ENCODE assay signal across 22 mouse cellular contexts in genomic region chr2:127518831-127519230, GRCm38 (mm10). TPM values are rescaled to one million over a fixed set of nuclear protein-coding genes. Genes with fewer than 3 reads are reported as not detected.
DNase-seq lines count a peak whose midpoint lies in the region; ATAC-seq and TF ChIP-seq lines count a peak whose summit lies in the region.
"Had no signal": no experiment of that assay in that cellular context is flagged by ENCODE, and none has a peak within 500 bp of the region (broad histone marks: within the 10 kb centered on the region; RNA-seq: fewer than 3 reads in every experiment).

No protein-coding gene starts in this region.

- no peaks in the 10 kb centered on the region for H3K36me3 ChIP-seq in forebrain, postnatal 0 days (ENCODE audit: insufficient read depth)
- H3K36me3 ChIP-seq in forebrain, embryonic 10.5 days (replicated peaks) = no peaks in the 10 kb centered on the region
- no peaks in the 10 kb centered on the region for H3K36me3 ChIP-seq in midbrain, embryonic 11.5 days (ENCODE audit: control insufficient read depth, insufficient read depth, low read length)
- no peaks in the 10 kb centered on the region for H3K36me3 ChIP-seq in midbrain, embryonic 10.5 days
- H3K36me3 ChIP-seq in midbrain, postnatal 0 days (ENCODE audit: insufficient read depth, low read length) = no peaks in the 10 kb centered on the region
- H3K36me3 ChIP-seq: embryonic facial prominence, embryonic 12.5 days; heart, embryonic 15.5 days; intestine, embryonic 15.5 days; limb, embryonic 15.5 days; liver, embryonic 15.5 days had no signal

- no peaks in the 10 kb centered on the region for H3K27me3 ChIP-seq in forebrain, postnatal 0 days (ENCODE audit: insufficient read depth, low read length)
- H3K27me3 ChIP-seq in forebrain, embryonic 10.5 days (ENCODE audit: poor library complexity, severe bottlenecking) = peaks cover 11% of the 10 kb centered on the region; the same call in 1 of the 2 replicates
- H3K27me3 ChIP-seq in midbrain, embryonic 11.5 days (ENCODE audit: control insufficient read depth, insufficient read depth, low read length) = no peaks in the 10 kb centered on the region
- peaks cover 7% of the 10 kb centered on the region for H3K27me3 ChIP-seq in midbrain, embryonic 10.5 days (ENCODE audit: low read depth, poor library complexity, severe bottlenecking)
- no peaks in the 10 kb centered on the region for H3K27me3 ChIP-seq in midbrain, postnatal 0 days (ENCODE audit: insufficient read depth, low read length)
- H3K27me3 ChIP-seq: embryonic facial prominence, embryonic 12.5 days; intestine, embryonic 15.5 days; limb, embryonic 15.5 days had no signal

- no peak for ATAC-seq in forebrain, postnatal 0 days
- ATAC-seq in midbrain, embryonic 11.5 days (ENCODE audit: low FRiP score) = no peak
- peak; percentile 53 for ATAC-seq in megakaryocyte, adult 5-6 weeks (ENCODE audit: poor library complexity, severe bottlenecking)
- ATAC-seq in midbrain, postnatal 0 days (ENCODE audit: low FRiP score) = no peak
- ATAC-seq: intestine, embryonic 15.5 days had no signal

- H3K9me3 ChIP-seq in forebrain, postnatal 0 days (ENCODE audit: low read length) = no peaks in the 10 kb centered on the region
- no peaks in the 10 kb centered on the region for H3K9me3 ChIP-seq in forebrain, embryonic 10.5 days
- no peaks in the 10 kb centered on the region for H3K9me3 ChIP-seq in midbrain, embryonic 11.5 days (ENCODE audit: control insufficient read depth, low read length)
- no peaks in the 10 kb centered on the region for H3K9me3 ChIP-seq in midbrain, embryonic 10.5 days (replicated peaks)
- no peaks in the 10 kb centered on the region for H3K9me3 ChIP-seq in midbrain, postnatal 0 days (ENCODE audit: low read length)
- H3K9me3 ChIP-seq: embryonic facial prominence, embryonic 12.5 days; heart, embryonic 15.5 days; intestine, embryonic 15.5 days; limb, embryonic 15.5 days; liver, embryonic 15.5 days had no signal

- no peak overlapping the region for H3K27ac ChIP-seq in forebrain, postnatal 0 days (ENCODE audit: low read depth, low read length)
- no peak overlapping the region for H3K27ac ChIP-seq in forebrain, embryonic 10.5 days
- no peak overlapping the region for H3K27ac ChIP-seq in midbrain, embryonic 11.5 days (ENCODE audit: low read depth, low read length)
- no peak overlapping the region for H3K27ac ChIP-seq in midbrain, embryonic 10.5 days (replicated peaks)
- H3K27ac ChIP-seq in midbrain, postnatal 0 days (ENCODE audit: low read depth, low read length) = no peak overlapping the region; the same call in 1 of the 2 replicates
- H3K27ac ChIP-seq: embryonic facial prominence, embryonic 12.5 days; heart, embryonic 15.5 days; intestine, embryonic 15.5 days; limb, embryonic 15.5 days; liver, embryonic 15.5 days had no signal

- no peak overlapping the region for H3K4me3 ChIP-seq in forebrain, postnatal 0 days (ENCODE audit: low read depth, low read length)
- H3K4me3 ChIP-seq in forebrain, embryonic 10.5 days = no peak overlapping the region
- H3K4me3 ChIP-seq in midbrain, embryonic 11.5 days (ENCODE audit: low read depth, low read length) = no peak overlapping the region
- no peak overlapping the region for H3K4me3 ChIP-seq in midbrain, embryonic 10.5 days
- no peak overlapping the region for H3K4me3 ChIP-seq in midbrain, postnatal 0 days (ENCODE audit: low read depth, low read length)
- H3K4me3 ChIP-seq: embryonic facial prominence, embryonic 12.5 days; erythroblast, embryonic 14.5 days; heart, embryonic 15.5 days; intestine, embryonic 15.5 days; limb, embryonic 15.5 days; liver, embryonic 15.5 days; myocyte had no signal

- 76% methylated on average over 3 of the region's 3 CpGs for WGBS in forebrain, postnatal 0 days
- 74% methylated on average over 3 of the region's 3 CpGs for WGBS in forebrain, embryonic 10.5 days
- WGBS in midbrain, embryonic 11.5 days = 78% methylated on average over 3 of the region's 3 CpGs
- WGBS in midbrain, embryonic 10.5 days = 75% methylated on average over 3 of the region's 3 CpGs
- 62% methylated on average over 3 of the region's 3 CpGs for whole genome bisulfite sequencing in midbrain, postnatal 0 days

- peaks cover 23% of the 10 kb centered on the region for H3K4me1 ChIP-seq in forebrain, postnatal 0 days (ENCODE audit: insufficient read depth)
- peaks cover 54% of the 10 kb centered on the region for H3K4me1 ChIP-seq in forebrain, embryonic 10.5 days
- peaks cover 19% of the 10 kb centered on the region for H3K4me1 ChIP-seq in midbrain, embryonic 11.5 days (ENCODE audit: control insufficient read depth, insufficient read depth, low read length)
- H3K4me1 ChIP-seq in midbrain, embryonic 10.5 days = peaks cover 48% of the 10 kb centered on the region
- peaks cover 23% of the 10 kb centered on the region for H3K4me1 ChIP-seq in midbrain, postnatal 0 days (ENCODE audit: insufficient read depth, low read length)

- H3K4me2 ChIP-seq in forebrain, postnatal 0 days (ENCODE audit: low read depth) = peak overlapping the region; percentile 81; the same call in 1 of the 2 replicates
- no peak overlapping the region for H3K4me2 ChIP-seq in midbrain, embryonic 11.5 days
- H3K4me2 ChIP-seq in midbrain, postnatal 0 days (ENCODE audit: low read depth, low read length, poor library complexity, severe bottlenecking) = peak overlapping the region; percentile 68
- H3K4me2 ChIP-seq: embryonic facial prominence, embryonic 12.5 days; heart, embryonic 15.5 days; intestine, embryonic 15.5 days; limb, embryonic 15.5 days; liver, embryonic 15.5 days had no signal

- no peak overlapping the region for H3K9ac ChIP-seq in forebrain, postnatal 0 days
- H3K9ac ChIP-seq in midbrain, embryonic 11.5 days (ENCODE audit: low read length) = no peak overlapping the region
- H3K9ac ChIP-seq in midbrain, postnatal 0 days (replicated peaks; ENCODE audit: low read length, poor library complexity, severe bottlenecking) = no peak overlapping the region
- H3K9ac ChIP-seq: embryonic facial prominence, embryonic 12.5 days; heart, embryonic 15.5 days; intestine, embryonic 15.5 days; limb, embryonic 15.5 days; liver, embryonic 15.5 days had no signal

- no peak for TF ChIP-seq CTCF in forebrain, postnatal 0 days (IDR thresholded peaks at IDR 0.05; ENCODE audit: low read depth)
- TF ChIP-seq CTCF in midbrain, postnatal 0 days (IDR thresholded peaks at IDR 0.05) = no peak

- no peak for DNase-seq in forebrain, postnatal 0 days
- DNase-seq in forebrain, embryonic 10.5 days (ENCODE audit: extremely low spot score, low spot score) = no peak
- peak; percentile 59 for DNase-seq in midbrain, embryonic 11.5 days (ENCODE audit: low spot score, missing footprints)
- no peak for DNase-seq in midbrain, embryonic 10.5 days (ENCODE audit: low spot score)
- DNase-seq in midbrain, postnatal 0 days (ENCODE audit: low spot score) = no peak
- no peak for DNase-seq in adrenal gland, postnatal 36 days
- no peak for DNase-seq in natural killer cell, adult 2 months (ENCODE audit: low spot score in 2 of 2)
- DNase-seq: adrenal gland, postnatal 25 days; B cell, adult 2 months; cerebellum, adult 18-20 months; heart, adult 18-20 months; heart, postnatal 4 days; kidney, postnatal 36 days had no signal

RNA-seq across cellular contexts. Expression of gene Kcnip3, which starts 3.1 kb away (rescaled TPM):
- 27.8 and 31.2 TPM in 2 replicates for total RNA-seq in forebrain, postnatal 0 days (2014; rRNA removed)
- 15.8 and 20.1 TPM in 2 replicates for polyA plus RNA-seq in forebrain, postnatal 0 days (2015; fragmentation: Nextera tagmentation; extraction: Ambion mirVana)
- 2.1 TPM in 2 replicates for polyA plus RNA-seq in forebrain, embryonic 10.5 days (2016; fragmentation: Nextera tagmentation; extraction: Ambion mirVana)
- 3.9 and 4.4 TPM in 2 replicates for polyA plus RNA-seq in midbrain, embryonic 11.5 days (2014; fragmentation: Nextera tagmentation; extraction: Ambion mirVana)
- polyA plus RNA-seq in midbrain, embryonic 10.5 days (2016; fragmentation: Nextera tagmentation; extraction: Ambion mirVana) = 1.8 and 2.6 TPM in 2 replicates
- 3.5 and 3.6 TPM in 2 replicates for total RNA-seq in megakaryocyte, adult 5-6 weeks (2015)
- 0.62 and 2.2 TPM in 2 replicates for total RNA-seq in megakaryocyte, adult 5-6 weeks (2017)
- 24.6 and 33.2 TPM in 2 replicates for total RNA-seq in midbrain, postnatal 0 days (2014; rRNA removed)
- polyA plus RNA-seq in midbrain, postnatal 0 days (2015; fragmentation: Nextera tagmentation; extraction: Ambion mirVana) = 14.2 and 17.1 TPM in 2 replicates
- total RNA-seq in adrenal gland, postnatal 36 days (2021) = 1 to 10 TPM; 4.0 to 5.3 TPM

RNA-seq across cellular contexts. Expression of gene Prom2, which starts 22.4 kb away (rescaled TPM):
- total RNA-seq in forebrain, postnatal 0 days (2014; rRNA removed) = not detected in 2 replicates
- polyA plus RNA-seq in forebrain, postnatal 0 days (2015; fragmentation: Nextera tagmentation; extraction: Ambion mirVana) = 0.04 TPM in 1 of 2 replicates, not detected in the other
- polyA plus RNA-seq in forebrain, embryonic 10.5 days (2016; fragmentation: Nextera tagmentation; extraction: Ambion mirVana) = 1.0 and 1.4 TPM in 2 replicates
- 0.32 TPM in 1 of 2 replicates, not detected in the other for polyA plus RNA-seq in midbrain, embryonic 11.5 days (2014; fragmentation: Nextera tagmentation; extraction: Ambion mirVana)
- polyA plus RNA-seq in midbrain, embryonic 10.5 days (2016; fragmentation: Nextera tagmentation; extraction: Ambion mirVana) = 0.28 and 0.43 TPM in 2 replicates
- total RNA-seq in megakaryocyte, adult 5-6 weeks (2015) = not detected in 2 replicates
- total RNA-seq in megakaryocyte, adult 5-6 weeks (2017) = 0.12 TPM in 1 of 2 replicates, not detected in the other
- total RNA-seq in midbrain, postnatal 0 days (2014; rRNA removed) = 0.44 TPM in 1 of 2 replicates, not detected in the other
- polyA plus RNA-seq in midbrain, postnatal 0 days (2015; fragmentation: Nextera tagmentation; extraction: Ambion mirVana) = 0.06 and 0.09 TPM in 2 replicates
- under 1 TPM; 0.20 to 0.46 TPM for total RNA-seq in adrenal gland, postnatal 36 days (2021)
- total RNA-seq: gastrocnemius, adult 8-10 months had no signal
- polyA plus RNA-seq: erythroblast, embryonic 14.5 days; liver, embryonic 15.5 days; myocyte had no signal
